Mouse (Mus musculus): ENCODE results near the gene Gstp3.
"Not testable (repeated sequence)": the region's sequence is repeated elsewhere in the genome, so short reads cannot be mapped to it uniquely, and the experiment has no call there.

Gene Gstp3

DNA sequence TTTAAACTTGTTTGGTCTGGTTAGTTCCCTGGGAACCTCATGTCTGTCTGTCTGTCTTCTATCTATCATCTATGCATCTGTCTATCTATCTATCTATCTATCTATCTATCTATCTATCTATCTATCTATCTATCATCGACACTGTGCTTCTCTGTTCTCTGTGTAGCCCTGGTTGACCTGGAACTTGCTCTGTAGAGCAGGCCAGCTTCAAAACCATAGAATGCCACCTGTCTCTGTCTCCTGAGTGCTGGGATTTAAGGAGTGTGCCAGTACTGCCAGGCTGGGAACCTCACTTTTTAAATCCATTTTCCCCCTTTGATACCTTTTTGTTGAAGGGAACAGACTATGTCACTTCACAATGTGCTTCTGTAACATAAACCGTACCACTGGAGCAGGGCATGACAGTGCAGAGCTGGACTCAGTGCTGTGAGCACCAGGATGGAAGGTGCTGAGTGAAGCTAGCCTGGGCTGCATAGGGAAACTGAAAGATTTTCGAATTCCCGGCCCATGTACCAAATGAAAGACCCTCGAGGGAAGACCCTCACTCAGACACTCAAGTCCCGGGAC lies 1.6 kb upstream of the Gstp3 start:
- no peak for DNase-seq (ENCODE audit: low spot score in 2 of 2)

DNA sequence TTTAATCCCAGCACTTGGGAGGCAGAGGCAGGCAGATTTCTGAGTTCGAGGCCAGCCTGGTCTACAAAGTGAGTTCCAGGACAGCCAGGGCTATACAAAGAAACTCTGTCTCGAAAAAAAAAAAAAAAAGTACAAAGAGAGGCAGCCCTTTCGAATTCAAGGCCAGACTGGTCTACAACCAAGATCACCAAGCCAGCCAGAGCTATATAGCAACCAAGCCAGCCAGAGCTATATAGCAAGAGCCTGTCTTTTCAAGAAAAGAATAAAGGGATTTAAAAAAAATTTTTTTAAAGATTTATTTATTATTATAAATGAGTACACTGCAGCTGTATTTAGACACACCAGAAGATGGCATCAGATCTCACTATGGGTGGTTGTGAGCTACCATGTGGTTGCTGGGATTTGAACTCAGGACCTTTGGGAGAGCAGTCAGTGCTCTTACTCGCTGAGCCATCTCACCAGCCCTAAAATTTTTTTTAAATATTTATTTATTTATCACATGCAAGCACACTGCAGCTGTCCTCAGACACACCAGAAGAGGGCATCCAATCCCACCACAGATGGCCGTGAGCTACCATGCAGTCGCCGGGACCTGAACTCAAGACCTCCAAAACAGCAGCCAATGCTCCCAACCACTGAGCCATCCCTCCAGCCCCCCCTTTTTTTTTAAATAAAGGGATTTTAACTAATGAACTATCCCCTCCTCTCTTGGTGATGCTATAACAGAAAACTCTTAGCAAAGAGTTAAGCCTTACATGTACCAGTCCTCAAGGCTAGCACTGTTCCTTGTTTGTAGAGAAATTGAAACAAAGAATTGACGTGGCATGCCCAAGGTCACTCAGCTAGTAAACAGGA lies 902 bp upstream of the Gstp3 start:
- DNase-seq (ENCODE audit: low spot score in 2 of 2) = not testable (repeated sequence)

DNA sequence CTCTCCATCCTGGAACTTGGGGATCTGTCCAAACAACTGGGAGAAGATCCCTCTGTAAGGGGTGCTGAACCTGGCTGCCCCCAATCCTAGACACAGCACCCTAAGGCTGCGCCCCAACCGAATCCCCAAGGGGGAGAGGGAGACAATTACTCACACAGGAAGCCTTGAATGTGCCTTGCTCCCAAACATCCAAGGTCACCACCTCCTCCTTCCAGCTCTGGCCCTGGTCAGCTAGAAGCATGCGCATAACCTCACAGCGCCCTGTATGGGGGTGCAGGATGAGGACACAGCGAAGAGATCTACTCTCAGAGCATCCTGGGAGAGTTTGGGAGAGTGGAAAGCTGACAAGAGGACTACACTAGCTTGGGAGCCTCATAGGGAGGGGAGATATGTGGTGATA lies 788 bp downstream of the Gstp3 start:
- DNase-seq (ENCODE audit: low spot score in 2 of 2) = no peak

DNA sequence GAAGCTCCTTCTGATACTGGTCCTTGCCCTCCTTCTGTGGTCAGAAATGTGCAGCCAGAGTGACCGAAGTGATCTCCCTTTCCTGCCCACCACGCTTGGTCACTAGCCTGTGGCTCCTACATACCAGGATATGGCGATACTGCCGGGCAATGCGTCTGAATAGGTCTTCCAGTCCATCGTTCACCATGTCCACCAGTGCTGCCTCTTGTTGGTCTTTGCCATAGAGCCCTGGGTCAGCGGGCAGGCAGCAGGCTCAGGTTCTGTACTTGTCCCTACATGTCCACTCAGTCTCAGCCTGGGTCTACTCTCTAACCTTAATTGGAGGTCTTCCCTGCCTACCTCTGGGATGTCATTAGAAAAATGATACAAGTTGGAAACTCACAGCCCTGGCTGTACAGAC lies 1.4 kb downstream of the Gstp3 start:
- DNase-seq (ENCODE audit: low spot score in 2 of 2) = no peak

DNA sequence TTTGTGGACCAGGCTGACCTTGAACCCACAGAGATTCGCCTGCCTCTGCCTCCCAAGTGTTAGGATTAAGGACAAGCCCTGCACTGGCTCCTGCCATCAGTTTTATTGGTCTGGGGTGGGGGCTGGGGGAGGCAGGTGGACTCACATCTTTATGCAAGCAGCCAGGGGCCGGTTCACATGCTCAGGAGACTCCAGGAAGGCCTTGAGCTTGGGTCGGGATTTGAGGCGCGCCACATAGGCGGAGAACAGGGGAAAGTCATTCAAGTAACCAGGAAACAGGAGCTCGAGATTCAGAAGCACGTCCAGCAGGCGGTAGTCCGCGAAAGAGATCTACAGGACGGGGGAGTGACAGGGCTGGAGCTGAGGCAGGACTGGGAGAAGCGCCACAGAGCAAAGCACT lies 2.0 kb downstream of the Gstp3 start:
- no peak for DNase-seq (ENCODE audit: low spot score in 2 of 2)

DNA sequence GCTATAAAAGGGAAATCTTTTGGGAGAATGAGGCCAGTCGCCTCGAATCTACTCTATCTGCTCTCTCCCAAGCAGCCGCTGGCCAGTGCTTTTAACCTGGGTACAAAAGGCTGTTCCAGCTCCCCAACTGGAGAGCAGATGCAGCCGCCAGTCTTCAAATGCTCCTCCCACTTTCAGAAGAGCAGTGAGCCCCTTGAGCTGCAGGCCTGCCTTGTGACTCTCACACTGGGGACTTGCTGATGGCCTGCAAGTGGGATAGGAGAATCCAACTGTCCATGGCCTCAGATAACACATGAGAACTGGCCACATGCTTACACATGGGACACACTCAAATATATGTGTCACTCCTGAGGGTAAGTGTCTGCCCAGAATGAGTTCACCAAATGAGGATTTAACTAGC lies 2.6 kb downstream of the Gstp3 start:
- no peak for DNase-seq (ENCODE audit: low spot score in 2 of 2)

DNA sequence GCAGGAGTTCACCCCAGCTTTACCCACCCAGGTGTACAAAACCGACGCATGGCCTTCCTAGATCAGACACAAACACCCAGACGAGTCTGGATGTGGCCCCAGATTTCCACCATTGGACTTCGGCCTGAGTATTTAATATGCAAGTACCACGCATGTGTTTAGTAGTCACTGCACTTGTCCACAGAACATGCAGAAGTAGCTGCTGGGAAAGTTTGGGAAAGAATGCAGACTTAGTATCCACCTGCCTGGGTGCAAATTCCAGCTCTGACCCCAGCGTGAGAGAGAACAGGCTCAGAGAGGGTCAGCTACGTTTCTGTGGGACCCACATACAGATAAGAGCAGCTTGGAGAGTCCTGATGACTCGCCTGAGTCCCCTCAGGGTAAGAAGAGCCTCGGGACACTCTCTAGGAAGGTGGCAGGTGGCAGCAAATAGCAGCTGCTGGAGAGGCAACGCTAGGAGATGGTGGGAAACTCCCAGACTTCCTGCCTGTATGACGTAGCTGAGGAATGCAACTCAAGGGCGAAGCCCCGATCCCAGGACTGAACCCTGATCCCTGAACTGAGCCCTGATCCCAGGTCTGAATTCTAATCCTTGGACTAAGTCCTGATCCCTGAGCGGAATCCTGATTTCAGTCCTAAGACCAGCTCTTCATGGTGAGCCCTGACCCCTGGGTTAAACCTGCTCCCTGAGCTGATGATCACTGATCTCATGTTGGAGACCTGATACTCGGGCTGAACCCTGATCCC lies 3.2 kb downstream of the Gstp3 start:
- DNase-seq (ENCODE audit: low spot score in 2 of 2) = no peak

DNA sequence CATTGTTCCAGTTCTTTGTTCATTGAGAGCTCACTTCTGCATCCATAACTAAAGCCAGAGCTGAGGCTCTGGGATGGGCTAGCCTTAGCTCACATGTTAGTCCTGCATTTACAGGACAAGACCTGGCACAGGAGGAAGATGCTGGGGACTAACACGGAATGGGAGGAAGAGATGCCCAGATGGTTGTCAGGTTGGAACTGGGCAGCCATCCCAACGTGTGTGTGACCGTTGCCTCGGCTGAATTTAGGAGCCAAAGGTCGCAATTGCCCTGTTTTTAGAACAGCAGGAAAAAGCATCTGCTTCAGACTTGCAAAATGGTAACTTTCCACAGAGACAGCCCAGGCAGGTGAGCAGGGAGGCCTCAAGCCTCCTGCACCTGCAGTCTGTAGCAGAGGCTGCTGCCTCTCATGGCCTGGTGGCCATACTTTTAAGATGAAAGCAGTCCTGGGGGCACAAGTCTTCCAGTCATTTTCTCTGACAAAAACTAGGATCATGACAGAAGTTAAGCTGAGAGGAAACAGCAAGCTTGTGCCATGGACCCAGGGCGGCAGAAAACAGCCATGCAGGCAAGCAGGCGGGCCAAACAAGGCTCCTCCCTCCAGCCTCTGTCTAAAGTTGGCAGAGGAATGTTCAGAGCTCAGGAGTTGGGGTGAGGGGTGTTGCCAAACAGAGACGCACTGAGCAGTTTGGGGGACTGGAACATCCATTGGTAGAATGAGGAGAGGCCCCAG lies 4.0 kb downstream of the Gstp3 start:
- no peak for DNase-seq (ENCODE audit: low spot score in 2 of 2)

DNA sequence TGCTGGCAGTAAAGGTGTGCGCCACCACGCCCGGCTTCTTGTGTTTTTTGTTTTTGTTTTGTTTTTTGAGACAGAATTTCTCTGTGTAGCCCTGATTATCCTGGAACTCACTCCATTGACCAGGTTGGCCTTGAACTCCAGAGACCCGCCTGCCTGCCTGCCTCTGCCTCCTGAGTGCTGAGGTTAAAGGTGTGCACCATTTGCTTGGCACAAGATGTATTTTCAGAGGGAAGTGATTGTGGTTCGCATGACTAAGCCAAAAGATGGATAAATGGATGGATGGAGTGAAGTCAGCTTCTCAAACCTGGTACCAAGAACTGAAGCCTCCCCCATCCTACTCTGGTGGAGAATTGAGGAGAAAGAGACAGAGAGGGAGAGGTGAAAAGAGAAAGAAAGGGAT lies 4.8 kb downstream of the Gstp3 start:
- no peak for DNase-seq (ENCODE audit: low spot score in 2 of 2)

DNA sequence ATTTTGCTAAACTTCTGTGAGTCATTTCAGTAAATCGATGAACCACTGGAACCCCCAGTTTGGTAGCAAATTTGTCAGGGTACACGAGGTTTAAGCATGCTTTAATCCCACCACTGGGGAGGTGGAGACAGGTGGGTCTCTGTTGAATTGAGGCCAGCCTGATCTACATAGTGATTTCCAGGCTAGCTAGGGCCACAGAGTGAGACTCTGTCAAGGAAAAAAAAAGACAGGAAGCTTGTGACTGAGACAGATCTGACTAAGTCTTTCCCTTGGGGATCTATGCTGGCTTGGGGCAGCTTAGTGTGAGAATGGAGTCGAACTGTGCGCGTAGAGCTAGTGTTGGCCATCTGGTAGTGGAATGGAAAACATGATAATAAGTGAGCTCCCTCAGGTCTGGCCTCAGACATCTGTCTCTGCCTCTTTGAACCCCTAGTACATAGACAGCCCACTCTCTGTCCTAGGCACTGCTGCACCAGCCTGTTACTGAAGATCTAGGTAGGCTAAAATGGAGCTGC lies 6.8 kb downstream of the Gstp3 start:
- DNase-seq (ENCODE audit: low spot score in 2 of 2) = no peak

DNA sequence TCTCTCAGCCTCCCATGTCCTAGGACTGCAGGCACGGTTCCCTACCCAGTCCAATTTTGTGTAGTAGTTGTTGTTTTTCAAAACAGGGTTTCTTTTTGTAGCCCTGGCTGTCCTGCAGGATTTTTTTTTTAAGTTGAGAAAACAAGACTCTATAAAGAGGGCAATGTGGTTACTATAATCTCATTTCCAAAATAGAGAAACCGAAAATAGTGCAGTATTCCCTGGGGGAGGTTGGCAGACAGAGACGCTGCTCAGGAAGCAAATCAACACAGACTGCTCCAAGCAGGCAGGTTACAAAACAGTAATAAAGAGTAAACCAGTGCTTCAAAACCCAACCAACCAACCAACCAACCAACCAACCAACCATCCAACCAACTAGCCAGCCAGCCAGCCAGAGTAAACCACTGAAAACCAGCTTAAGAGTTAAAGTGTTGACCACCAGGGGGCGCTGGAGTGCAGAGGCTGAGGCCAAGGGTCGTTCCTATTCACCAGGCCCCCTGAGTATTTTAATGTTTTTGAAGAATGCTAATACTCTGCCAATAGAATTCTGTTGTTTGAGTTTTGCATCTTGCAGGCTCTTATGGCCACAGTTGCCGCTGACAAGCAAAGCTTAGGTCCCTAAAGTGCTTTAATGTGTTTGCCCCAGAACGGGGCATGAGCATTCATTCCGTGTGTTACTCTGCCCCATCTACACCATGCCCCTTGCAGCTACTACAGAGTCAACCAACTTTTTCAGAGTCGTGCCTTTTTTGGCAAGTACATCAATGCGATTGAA lies 7.4 kb downstream of the Gstp3 start:
- peak in 1 of 2 experiments; percentile 38 for DNase-seq (ENCODE audit: low spot score in 2 of 2)

DNA sequence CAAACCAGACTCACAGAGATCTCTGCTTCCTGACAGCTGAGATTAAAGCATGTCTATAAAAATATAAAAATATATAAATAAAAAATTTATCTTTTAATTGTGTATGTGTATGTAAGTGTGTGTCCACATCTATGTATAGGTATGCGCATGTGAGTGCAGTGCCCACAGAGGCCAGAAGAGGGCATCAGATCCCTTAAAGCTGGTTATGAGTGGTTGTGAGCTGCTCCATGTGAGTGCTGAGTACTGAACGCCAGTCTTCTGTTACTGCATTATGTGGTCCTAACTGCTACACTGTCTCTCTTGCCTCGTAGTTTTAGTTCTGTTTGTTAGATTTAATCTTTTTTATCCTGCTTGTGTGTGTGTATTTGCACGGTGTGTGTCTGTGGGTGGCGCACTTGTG lies 8.4 kb downstream of the Gstp3 start:
- DNase-seq (ENCODE audit: low spot score in 2 of 2) = no peak

DNA sequence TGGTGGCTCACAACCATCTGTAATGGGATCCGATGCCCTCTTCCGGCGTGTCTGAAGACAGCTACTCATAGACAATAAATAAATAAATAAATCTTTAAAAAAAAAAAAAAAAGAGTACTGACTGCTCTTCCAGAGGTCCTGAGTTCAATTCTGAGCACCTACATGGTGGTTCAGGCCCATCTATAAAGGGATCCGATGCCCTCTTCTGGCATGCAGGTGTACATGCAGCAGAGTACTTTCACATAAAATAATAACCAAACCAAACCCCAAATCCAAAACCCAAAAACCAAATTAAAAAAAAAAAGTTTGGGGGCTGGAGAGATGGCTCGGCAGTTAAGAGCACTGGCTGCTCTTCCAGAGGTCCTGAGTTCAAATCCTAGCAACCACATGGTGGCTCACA lies 10.3 kb downstream of the Gstp3 start:
- DNase-seq (ENCODE audit: low spot score in 2 of 2) = not testable (repeated sequence)

DNA sequence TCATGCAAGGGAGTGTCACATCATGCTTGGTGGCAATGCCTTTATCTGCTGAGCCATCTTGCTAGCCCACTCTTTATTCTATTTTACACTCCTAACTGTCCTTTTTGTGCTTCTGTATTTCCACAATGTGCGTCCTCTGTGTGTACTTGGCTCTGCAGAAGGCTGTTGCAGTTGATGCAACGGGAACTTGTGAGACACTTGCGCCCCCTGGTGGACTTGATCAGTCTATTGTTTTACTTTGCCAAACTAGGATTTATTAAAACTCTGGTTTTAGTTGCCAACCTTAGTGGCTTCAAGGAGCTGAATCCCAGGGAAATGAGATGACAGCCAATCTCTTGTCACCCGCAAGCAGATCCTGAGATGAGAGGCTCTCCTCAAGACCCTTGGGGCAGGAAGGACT lies 11.5 kb downstream of the Gstp3 start:
- DNase-seq (ENCODE audit: low spot score in 2 of 2) = peak; percentile 29 to 58

DNA sequence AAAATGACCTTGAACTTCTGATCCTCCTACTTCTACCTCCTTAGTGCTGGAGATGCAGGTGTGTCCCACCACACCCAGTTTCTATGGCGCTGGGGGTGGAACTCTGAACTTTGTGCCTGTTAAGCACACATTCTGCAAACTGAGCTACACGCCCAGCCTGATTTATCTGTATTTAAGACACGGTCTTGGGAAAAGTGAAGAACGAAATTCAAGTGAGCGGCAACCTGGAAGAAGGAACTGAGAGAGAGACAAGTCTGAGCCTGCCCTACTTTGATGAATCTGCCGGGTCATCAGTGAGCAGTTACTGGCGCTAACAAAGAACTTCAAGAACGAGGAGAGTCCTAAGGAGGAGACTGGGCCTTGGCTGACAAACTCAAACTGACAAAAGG lies 12.5 kb downstream of the Gstp3 start:
- no peak for DNase-seq (ENCODE audit: low spot score in 2 of 2)

DNA sequence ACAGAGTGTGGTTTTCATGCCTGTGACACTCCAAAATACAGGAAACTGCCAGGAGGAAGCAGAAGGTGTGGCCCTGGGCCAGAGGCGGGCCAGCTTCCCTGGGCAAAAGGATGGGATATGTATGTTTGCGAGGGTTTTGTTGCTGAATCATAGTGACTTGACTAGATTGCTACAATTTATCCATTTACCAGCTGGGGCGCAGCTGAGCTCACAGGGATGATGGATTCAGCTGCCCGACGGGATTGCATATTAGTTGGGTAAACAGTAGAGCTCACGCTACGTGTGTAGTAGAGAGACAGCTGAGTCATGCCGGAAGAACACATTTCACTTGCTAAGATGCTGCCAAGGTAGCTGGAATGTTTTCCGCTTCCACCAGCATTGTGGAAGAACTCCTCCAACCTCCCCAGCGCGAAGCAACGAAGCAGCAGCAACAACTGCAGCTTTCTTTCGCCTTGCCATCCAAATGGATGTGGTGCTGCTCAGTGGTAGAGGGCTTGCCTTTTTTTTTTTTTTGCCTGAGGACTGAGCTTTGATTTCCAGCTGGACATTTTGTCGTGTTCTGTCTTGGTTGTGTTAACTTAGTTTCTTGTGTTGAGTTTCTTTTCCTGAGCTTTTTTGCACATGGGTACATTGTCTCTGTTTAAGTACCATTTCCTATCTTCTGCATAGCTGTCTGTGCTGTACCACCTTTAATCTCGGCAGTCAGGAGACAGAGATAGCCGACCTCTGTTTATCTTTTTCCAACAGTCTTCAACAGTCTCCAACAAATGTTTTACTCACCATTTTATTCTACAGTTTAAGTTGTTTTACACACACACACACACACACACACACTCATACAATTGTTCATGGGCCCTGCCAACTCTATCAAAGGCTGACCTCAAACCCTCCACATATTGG lies 13.2 kb downstream of the Gstp3 start, which contains the start of gene Gstp2:
Gstp2 (minus strand) TSS at position 58 of the 900 bp plus-strand sequence.
- peak; percentile 59 to 66 for DNase-seq (ENCODE audit: low spot score in 2 of 2)

DNA sequence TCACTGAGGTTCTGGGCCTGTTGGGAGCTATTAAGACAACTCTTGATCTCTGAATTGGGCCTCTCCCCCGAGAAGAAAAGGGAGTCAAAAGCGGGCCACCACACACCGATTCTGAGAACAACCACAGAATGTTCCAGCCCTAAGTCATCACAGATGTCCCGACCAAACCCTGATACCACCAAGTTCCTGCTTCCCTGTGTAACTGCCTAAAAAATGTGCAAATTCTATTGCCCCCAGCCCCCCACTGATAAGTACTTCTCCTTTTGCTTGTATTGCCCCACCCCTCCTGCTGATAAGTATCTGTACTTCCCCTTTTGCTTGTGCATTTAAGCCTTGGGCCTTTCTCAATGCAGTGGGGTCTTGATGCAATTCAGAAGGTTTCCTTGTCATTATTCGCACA lies 15.3 kb downstream of the Gstp3 start:
- DNase-seq (ENCODE audit: low spot score in 2 of 2) = not testable (repeated sequence)

DNA sequence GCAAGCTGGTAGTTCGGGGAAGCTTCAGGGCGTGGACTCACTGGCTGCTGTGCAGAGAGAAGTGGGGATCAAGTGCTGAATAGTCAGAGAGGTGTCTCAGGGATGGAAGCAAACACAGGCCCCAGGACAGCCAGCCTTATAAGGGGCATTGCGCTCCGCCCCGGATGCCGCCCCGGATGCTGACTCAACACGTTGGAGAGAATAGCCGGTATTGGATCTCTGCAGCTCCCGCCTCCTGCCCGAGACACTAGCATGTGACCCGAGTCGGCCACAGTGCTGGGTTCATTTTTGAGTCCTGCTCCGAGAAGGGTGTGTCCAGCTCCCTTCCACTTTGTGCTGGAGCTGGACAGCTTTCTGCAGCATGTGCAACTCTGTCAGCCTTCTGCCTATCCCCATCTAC lies 17.2 kb downstream of the Gstp3 start:
- no peak for DNase-seq (ENCODE audit: low spot score in 2 of 2)

DNA sequence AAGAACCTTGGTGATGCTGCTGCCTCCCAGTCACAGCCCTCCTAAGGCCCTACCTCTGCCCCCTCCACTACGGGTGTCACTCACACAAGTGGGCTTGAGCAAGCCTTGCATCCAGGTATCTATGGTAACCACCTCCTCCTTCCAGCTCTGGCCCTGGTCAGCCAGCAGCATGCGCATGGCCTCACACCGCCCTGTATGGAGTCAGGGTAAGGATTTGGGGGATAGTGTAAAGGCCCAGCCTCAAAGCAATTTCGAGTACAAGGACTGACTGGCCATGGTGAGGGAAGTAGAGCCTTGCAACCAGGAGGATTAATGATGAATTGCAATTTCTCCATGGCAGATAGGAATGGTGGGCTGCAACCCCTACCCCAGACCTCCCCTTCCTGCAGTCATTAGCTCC lies 17.9 kb downstream of the Gstp3 start:
- not testable (repeated sequence) for DNase-seq (ENCODE audit: low spot score in 2 of 2)

DNA sequence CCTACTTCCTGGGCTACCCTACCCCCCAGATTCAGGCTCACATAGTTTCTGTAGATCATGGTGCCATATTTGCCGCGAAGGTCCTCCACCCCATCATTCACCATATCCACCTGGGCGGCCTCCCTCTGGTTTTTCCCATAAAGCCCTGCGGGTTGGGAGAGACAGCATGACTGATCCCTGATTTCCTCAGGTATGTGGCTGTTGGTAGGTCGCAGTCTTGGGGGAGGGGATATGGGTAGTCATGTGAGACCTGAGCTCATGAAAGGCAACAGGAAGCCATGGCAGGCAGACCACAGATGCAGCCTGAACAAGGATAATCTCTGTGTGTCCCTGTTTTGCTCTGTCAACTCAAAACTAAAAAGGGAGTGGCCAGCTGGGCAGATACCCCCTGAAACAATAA lies 18.4 kb downstream of the Gstp3 start:
- DNase-seq (ENCODE audit: low spot score in 2 of 2) = not testable (repeated sequence)
